Mouse (Mus musculus) B cell, adult 2 months (primary cell): ENCODE measurements at regions not wholly inside any gene's neighbourhood (a gene's known extent, or its start where the extent isn't known, plus 50 kb on each side); places are given as distances from the start of the nearest gene placed in this dataset.

ENCODE experiments used
- DNase-seq, 2 experiments: peaks; one replicate each; pipeline ENCODE4 v3.0.0; 2022

DNA sequence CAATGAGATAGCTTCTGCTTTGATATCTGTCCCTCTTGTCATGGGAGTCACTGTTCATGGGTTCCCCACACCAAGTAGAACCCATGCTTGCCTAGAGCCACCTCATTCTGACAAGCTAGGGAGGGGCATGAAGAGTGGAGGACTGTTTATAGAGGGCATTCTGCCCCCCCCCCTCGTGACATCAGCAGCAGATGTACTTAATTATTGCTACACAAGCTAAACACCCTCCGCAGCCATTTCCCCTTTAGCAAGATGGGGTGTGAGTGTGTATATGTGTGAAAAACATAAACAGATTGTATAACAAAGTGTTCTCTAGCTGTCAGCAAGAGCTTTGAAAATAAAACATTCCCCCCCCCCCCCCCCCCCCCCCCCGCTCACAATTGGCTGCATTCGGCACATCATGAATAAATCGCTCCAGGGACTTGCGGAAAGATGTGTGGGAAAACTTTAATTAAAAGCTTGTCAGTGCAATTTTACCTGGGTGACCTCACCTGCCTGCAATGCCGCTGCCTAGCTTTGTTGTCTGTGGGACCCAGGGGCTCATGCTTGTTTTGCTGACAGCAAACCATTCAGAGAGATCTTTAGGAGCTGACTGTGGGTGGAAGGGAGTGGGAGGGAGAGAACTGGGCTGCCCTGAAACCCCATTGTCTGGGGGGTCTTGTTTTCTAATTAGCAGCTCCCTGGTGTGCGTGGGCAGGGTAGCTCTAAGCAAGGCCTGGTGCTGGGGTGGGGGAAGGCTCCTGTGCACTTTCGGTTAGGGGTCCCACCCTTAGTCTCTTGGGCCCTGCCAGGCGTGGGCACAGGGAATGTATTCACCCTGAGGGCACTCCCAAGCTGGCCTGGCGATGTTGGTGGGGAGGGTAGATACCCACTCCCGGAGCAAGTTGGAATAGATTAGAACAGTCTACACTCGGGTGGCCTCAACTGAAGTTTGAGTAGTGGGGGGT is 63.4 kb downstream of the Irx2 start:
- no peak for DNase-seq

DNA sequence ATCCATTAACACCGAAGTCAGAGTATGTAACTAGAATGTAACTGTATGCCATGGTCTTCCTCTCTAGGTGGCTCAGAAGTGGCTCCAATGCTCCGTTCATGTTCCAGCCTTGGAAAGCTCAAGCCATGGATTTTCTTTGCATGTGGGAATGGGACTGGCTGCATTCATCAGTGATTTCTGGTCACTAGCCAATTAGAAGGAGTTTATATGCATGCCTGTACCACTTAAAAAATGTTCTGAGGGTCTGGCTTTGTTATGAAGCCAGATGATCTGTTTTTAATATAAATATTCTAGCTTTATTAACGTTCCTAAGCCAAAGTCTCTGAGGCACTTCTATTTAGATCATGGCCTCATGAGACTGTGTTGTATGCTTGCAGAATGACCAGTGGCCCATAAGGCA is 78.8 kb downstream of the Irx2 start:
- no peak for DNase-seq

DNA sequence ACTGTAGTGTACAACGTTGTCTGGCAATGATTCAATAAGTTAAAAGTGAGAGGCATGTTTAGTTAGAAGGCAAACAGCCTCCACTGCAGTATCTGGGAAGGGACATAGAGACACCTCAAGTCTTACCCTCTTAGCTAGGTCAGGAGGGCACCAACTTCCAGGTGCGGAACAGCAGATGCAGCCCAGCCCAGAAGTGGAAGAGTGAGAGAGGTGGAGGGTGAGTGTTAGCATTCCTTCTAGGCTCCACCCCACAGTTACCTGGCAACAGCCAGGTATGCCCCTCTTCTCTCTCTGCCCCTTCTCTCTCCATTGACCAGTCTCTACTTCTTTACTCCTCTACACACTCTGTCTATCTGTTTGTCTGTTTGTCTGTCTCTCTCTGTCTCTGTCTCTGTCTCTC is 80.1 kb downstream of the Irx2 start:
- DNase-seq, result no peak

DNA sequence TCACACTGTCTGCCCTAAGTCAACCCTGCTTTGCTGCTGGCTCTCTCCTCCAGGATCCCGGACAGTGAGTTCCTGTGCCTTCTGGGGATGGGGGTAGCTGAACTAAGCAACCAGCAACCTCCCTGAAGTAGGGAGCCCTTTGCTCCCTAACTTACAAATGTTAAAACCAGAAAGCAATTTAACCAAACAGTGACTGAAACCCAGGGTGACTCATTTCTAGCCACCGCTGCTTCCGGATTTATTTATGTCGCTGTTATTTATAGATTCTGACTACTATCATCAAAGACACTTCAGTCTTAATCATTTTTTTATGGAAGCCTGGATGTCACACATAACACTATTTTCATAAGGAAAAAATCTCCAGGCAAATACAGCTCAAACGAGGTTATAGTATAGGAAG is 81.4 kb downstream of the Irx2 start:
- DNase-seq, result no peak

DNA sequence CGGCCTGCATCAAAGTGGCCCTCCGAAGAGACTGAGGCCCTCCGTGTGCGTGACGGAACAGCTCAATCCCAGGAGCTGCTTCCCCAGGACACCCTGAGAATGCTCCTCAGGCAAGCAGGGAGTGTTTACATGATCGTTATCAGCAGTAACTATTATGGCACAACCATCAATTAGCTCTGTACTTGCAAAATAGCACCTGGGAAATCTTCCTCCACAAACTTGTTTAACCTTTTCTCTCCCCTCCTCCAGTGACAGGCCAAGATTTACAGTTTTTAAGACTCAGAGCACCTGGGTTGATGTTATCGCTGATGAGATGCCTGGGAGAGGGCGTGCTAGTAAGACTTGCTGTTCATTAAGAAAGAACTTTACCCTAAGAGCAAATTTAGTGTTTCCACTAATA is 82.5 kb downstream of the Irx2 start:
- DNase-seq, result no peak

DNA sequence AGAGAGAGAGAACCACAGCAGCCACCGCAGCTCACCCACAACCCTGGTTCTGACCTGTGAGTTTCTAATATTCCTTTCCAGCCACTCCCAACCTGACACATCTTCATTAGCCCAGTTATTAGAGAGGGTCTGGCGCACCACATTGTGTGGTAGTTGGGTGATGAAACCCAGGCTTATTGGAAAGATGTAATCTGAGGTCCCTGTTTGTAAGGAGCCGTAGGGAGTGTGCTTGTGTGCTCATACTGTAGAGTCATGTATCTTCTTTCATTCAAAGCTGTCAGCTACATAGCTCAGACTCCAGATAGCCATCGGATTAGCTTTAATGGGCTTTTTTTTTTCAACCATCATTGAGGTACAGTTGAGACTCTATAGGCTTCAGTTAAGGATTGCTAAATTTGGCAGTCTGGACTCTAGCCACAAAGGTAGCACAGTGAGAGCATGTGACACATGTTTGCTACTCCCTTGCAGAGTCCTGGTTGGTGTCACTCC is 83.3 kb downstream of the Irx2 start:
- no peak for DNase-seq

DNA sequence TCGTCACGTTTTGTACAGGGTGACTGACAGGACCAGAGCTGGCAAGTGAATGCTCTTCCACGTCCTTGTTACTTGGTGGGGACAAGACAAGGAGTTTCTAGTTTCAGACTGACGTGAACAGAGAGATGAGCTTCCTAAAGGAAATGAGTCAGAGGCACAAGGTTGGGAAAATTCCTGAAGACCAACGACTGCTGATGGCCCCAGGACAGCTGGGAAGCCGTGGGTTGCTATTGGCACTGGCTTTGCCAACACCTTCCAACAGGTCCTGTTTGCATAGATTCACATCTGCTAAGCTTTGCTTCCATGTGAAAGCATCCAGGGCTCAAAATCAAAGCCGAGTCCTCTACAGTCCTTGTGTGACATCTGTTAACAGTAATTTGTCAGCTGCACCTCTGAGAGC is 86.2 kb downstream of the Irx2 start:
- DNase-seq, result no peak

DNA sequence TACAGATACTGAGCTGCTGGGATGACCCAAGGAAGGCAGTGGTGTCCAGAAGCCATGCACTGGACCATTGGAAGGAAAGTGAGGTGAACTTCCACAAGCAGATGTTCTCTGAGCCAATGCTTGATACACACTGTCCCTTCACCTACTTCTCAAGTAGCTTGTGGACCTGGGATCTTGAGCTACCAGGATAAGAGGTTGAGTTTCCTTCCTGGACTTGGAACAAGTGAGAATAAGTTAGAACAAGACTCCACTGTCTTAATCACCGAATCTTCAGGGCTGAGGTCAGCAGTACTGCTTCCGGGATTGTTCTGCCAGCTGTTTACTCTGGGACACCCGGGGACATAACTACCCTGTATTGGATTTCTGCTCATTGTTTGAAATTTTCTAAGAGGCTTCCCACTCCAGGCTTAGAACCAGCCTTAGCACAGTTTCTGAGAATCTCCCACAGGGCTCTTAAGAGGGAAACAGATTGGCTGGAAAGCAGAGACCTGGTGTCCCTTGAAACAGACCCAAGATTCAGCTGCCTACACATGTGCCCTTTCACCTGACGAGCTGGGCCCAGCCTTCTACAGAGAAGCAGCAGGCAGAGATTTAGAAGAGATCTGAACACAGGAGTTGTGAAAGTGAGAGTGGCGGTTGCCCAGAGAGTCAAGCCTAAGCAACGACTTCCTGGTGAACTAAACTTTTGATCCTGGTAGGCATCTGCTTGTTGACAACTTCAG is 87.5 kb downstream of the Irx2 start:
- no peak for DNase-seq

DNA sequence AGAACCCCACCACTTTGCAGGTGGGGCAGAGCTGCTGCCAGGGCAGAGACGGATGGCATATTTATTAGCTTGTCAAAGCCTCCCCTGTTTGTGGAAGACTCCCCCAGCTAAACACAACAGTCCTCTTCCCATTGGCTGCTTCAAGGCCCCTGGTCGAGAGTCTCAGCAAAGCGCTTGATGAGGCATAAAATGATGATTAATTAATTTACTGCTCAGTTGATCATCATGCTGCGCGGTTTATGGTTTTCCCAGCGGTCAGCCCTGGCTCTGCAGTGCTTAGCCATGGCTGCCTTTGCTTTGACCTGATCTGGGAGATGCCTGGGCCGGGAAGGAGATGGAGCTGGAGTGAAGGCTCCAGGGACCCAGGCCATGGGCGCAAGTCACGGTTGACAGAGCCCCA is 98.5 kb downstream of the Irx2 start:
- DNase-seq, result no peak

DNA sequence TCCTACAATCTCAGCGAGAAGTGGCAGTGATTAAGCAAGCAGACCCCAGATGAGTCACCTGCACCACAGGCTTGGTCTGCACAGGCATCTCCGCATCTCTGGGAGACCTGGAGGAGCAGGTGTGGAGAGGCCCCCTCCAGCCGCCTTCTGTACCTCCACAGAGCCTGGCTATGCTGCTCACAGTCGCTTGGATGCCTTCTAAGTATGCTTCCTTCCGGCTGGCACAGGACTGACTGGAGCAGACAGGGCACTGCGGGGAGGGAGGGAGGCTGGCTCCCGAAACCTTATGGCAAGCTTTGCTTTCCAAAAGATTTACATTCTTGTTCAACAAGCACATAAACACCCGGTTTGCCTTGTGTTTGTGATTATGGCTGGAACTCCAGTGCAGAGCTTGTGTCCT is 107.3 kb downstream of the Irx2 start:
- no peak for DNase-seq

DNA sequence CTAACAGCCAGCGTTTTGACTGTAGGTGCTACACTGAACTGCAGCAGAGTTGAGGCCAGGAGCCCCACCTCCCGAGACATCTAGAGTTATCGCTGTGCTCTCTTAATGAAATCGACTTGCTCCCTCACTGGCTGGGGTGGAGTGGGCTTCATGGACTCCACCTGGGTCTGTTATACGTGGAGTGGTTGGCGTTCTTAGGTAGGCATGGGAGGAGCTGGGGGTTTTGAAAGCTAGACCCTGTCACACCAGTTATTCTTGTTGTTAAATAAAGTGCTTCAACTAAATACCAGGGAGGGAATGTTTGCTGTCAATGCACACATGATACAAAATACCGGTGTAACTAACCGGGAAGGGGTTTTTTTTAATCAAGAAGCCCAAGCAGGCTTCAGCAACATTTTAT is 108.4 kb downstream of the Irx2 start:
- DNase-seq, result no peak

DNA sequence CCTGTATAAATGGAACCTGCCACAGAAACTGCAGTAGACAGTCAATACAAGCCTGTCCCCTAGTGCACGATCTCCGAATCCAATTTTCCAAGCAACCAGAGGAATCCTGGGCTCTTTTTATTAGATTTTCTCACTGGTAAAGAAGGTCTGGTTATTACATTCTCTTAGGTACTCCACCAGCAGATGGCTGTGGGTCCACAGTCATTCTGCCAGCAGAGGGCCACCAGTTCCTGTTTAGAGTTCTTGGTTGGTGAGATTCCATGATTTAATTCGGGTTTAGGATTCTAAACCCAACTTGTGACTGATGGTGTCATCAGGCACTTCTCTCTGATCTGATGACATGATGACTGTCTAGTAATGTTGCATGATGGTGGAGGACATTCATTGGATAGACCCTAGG is 118.6 kb downstream of the Irx2 start:
- no peak for DNase-seq

DNA sequence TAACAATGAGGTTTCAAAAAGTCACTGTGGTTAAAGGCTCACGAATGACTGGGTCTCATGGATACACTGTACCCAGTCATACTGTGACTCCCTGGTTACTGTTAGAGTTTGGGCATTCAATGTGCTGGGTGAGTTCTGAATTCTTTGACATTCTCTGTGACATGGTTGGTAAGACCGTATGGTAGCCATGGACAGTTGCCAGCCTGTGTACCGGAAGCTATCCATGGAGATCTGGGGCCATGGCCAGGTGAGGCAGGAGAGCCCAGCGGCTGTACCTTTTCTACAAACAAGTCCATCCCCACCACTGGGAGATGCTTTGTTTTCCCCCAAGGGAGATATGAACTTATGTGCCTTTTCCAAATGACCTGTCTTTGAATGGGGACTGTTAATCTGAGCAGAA is 126.4 kb downstream of the Irx2 start:
- DNase-seq, result no peak

DNA sequence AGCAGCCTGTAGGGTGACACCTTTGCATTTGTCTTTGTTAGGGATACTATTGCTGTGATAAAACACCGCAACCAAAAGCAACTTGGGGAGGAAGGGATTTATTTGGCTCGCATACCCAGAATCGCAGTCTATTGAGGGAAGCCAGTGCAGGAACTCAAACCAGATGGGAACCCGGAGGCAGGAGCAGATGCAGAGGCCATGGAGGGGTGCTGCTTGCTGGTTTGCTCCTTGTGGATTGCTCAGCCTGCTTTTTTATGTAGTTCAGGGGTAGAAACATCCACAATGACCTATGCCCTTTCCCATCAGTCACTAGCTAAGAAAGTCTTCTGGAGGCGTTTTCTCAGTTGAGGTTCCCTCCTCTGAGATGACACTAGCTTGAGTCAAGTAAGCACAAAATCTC is 133.9 kb downstream of the Irx2 start:
- DNase-seq, result no peak

DNA sequence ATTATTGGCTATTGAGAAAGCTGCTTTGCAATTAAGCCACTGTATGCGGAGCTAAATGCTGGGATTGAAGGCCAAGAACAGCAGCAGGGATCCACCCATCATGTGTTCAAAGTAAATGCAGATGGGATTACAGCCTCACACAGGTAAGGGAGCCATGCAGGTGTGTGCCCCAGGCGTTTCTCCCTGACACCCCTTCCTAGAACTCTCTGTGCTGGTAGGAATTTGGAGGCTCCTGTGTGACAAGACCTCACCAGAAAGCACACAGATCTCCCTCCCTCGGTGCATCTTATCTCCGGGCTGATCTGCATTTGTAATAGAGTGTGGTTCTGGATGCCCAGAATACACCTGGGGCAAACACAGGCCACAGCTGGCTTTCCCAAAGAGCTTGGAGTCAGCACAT is 134.7 kb downstream of the Irx2 start:
- no peak for DNase-seq

DNA sequence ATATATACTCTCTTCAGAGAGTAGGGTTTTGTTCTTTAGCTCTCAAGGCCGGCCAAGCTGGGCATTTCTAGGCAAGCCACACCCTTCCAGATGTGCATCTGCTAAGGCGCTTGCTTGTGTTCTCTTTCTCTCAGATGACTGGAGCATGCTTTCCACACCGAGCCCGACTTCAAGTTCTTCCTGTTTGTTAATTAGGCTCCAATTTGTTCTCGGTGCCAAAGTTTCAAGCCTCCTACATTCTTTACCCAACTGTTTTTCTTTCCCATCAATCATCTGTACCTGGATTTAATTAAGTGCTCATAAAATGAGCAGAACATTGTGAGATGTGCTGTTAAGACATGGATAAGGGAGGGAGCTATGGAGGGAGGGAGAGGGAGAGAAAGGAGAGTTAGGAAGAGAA is 138.7 kb downstream of the Irx2 start:
- no peak for DNase-seq

DNA sequence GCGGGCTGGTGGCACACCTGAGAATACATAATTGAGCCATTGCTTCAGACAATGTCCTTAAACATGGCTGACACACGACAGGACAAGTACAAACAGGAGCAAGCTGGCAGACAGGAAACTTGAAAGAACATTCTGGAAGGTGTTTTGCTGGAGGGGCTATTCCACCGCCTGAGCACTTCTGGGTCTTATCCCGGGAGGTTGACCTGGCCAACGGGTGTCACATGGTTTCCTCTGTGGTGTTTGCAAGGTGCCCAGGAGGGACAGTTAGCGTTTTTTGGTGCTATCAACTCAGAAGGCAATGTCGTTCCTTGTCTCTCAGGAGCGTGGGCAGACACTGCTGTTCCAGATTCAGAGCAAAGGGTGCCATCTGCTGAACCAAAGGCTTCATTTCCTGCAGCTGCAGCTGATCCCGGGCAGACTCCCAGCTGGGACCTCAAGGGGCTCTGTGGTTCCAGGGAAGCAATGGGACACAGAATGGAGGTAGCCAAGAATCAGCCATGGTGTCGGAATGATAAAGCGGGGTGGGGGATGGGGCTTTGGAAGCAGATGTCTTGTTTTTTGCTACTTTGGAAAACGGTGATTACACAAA is 140.5 kb downstream of the Irx2 start:
- DNase-seq, result no peak

DNA sequence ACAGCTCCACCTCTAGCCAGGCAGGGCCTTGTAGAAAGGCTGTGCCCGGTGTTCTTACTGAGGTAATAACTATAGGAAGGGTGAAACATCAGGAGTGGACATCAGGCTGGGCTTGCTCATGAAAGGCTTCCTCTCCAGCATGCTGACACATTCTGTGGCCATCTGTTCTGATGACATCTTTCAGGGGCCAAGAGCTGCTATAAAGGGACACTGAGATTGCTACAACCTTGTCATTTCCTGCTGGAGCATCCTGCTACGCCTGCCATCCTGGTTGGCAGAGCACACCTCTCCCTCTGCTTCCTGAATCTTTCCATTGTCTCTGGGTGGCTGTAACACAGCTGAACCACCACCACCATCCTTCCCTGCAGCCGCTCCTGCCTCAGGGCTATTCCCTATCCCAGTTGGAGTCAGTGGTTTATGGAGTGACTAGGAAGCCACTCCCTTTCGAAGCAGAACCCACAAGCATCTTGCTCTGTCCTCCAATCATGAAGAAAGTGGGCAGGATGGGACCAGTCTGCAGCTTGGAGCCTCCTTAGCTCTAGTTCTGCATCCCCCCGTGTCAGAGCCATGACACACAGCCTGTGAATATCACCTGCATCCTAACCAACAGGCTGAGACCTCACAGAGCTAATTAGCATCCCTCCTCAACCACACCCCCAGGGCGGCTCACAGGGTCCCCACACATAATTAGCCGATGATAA is 154.6 kb downstream of the Irx2 start:
- no peak for DNase-seq

DNA sequence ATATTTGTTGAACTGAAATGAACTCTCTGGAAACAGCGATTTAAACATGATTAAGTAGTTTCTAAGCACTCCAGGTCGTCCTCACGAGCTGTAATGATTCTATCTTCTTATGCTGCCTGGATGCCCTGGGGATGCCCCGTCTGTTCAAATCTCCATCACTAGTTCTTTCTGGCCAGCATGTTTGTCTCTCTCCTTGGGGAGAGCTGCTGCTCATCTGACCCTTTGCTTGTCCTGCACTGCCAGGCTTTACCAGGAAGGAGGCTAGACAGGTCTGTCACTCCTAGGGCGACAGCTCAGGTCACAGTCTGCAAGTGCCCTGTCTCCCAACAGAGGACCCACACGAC is 155.1 kb downstream of the Irx2 start:
- DNase-seq, result no peak

DNA sequence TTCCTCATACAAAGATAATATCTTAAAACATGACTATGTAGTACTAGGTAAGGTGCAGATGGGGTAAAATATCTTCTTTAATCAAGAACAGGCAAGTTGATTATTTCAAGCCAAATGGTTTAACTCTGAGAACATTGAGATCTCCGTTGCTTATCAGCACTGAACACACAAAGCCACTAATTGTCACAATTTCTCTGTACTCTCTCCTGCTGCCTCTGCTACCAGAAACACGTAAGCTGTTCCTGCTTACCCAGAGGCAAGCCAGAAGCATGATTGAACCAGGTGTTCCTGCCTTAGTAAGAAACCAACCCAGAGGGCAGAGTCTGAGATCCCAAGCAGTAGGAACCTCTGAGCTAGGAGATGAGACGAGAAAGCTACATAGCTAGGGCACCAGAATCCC is 164.1 kb downstream of the Irx2 start:
- DNase-seq, result no peak

DNA sequence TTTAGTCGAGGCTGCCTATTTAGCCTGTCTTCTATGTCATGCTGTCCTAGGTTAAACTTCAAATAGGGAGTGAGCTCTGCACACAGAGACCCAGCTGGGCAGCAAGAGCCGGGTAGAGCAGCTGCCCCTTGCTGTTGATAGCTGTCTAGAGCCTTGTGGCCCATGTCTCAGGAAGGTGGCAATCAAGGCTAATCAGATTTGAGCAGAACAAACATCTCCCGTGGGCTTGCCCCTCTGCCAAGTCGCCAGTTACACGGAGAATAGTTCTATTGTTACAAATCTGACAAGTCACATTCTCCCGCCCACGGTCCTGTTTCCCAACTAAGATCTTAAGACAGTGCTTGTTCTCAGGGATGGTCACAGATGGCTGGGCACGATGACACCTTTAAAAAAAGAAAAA is 171.4 kb downstream of the Irx2 start:
- DNase-seq, result no peak

DNA sequence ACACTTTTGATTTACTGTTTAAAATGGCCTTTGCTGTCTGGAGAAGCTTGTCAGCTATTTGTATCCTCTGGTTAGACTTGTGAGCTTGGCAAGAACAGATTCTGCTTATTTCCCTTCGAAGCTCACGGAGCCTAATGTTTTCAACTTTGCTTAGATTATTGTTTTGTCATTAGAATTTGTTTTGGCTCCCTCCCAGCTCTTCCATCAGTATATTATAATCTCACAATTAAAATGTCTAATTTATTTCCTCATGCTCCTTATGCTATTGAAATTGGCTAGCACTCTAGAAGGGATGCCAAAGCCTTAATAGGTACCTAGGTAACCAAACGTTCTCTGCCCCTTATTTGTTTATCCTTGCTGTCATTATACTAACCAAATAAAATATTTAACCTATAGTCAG is 171.9 kb downstream of the Irx2 start:
- no peak for DNase-seq

DNA sequence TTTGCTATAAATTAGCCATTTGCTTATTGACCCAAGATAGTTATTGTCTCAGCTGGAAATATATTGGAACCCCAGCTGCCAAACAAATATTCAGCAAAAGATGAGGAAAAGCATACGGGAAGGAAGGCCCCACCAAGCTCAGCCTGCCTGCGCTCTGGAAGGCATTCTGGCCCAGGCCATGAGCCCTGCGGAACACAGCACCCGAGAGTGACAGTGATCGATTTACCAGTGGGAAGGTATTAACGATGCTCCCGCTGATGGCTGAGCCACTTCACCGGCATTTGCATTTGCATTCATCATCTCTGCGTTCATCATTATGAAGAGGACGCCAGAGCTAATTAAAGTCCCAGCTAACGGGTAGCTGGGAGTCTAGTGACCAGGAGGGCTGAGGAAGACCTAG is 174.8 kb downstream of the Irx2 start:
- no peak for DNase-seq
